Mouse (Mus musculus) midbrain, embryonic 11.5 days (tissue): ENCODE data around the gene Samd4. TPM values are rescaled to one million over a fixed set of nuclear protein-coding genes. Genes with fewer than 3 reads are reported as not detected.

Experiments
- ATAC-seq: fragments of 200-750 bp; cut with Nextera tagmentation; 2 replicates; pipeline ENCODE4 v1.8.0; 2017; ENCODE audit warnings: moderate TSS enrichment, moderate library complexity; ENCODE audit not compliant: low FRiP score
- DNase-seq: peaks from one replicate; pipeline ENCODE4 v3.0.0; 2015; ENCODE audit warnings: low spot score; ENCODE audit errors: missing footprints
- H3K27ac ChIP-seq: fragments of 300-500 bp; sonication (generic); 2 replicates; pipeline ENCODE4 v1.5.1; 2014; ENCODE audit warnings: low read depth, low read length
- H3K27me3 ChIP-seq: fragments of 300-500 bp; sonication (generic); 2 replicates; pipeline ENCODE4 v1.6.1; 2014; ENCODE audit warnings: mild to moderate bottlenecking, low read length, moderate library complexity, mixed read lengths; ENCODE audit not compliant: control insufficient read depth, insufficient read depth
- H3K36me3 ChIP-seq: fragments of 300-500 bp; sonication (generic); 2 replicates; pipeline ENCODE4 v1.6.1; 2014; ENCODE audit warnings: mild to moderate bottlenecking, low read length, moderate library complexity, mixed read lengths; ENCODE audit not compliant: control insufficient read depth, insufficient read depth
- H3K4me1 ChIP-seq: fragments of 300-500 bp; sonication (generic); 2 replicates; pipeline ENCODE4 v1.6.1; 2014; ENCODE audit warnings: low read length; ENCODE audit not compliant: control insufficient read depth, insufficient read depth
- H3K4me2 ChIP-seq: fragments of 300-500 bp; sonication (generic); 2 replicates; pipeline ENCODE4 v1.6.1; 2014; ENCODE audit warnings: mild to moderate bottlenecking, moderate library complexity
- H3K4me3 ChIP-seq: fragments of 300-500 bp; sonication (generic); 2 replicates; pipeline ENCODE4 v1.5.1; 2014; ENCODE audit warnings: low read depth, low read length
- H3K9ac ChIP-seq: fragments of 300-500 bp; sonication (generic); 2 replicates; pipeline ENCODE4 v1.6.1; 2014; ENCODE audit warnings: low read length
- H3K9me3 ChIP-seq: fragments of 300-500 bp; sonication (generic); 2 replicates; pipeline ENCODE4 v1.6.1; 2016; ENCODE audit warnings: low read length; ENCODE audit not compliant: control insufficient read depth
- WGBS: fragments of 180-500 bp; shearing (Covaris S2); extraction: QIAGEN DNeasy Blood & Tissue Kit; methylation state at CpG from one replicate; pipeline ENCODE4 v1.1.7; 2014; 5-methylcytosine and 5-hydroxymethylcytosine counted together
- polyA plus RNA-seq: library from polyadenylated mRNA; unstranded; fragments of >200 nt; fragmentation: Nextera tagmentation; extraction: Ambion mirVana; gene quantifications from 2 replicates; pipeline ENCODE4 v1.2.1, GENCODE M21; 2014

Gene Samd4
- polyA plus RNA-seq, 1 experiment from 2014 or later: 2.8 TPM

- no peaks in the 10 kb centered on the region for H3K9me3 ChIP-seq
- H3K4me1 ChIP-seq: peaks cover 2% of the 10 kb centered on the region; the same call in 1 of the 2 replicates
- 29% methylated on average over 5 of the region's 5 CpGs for WGBS
- H3K9ac ChIP-seq: no peak overlapping the region
- peak overlapping the region; percentile 54 for H3K4me2 ChIP-seq
- ATAC-seq (peak; percentile 60), DNase-seq (peak; percentile 96)
- no peaks in the 10 kb centered on the region for H3K27me3 ChIP-seq
- H3K27ac ChIP-seq: no peak overlapping the region
- no peak overlapping the region for H3K4me3 ChIP-seq
- H3K36me3 ChIP-seq: no peaks in the 10 kb centered on the region
Measured at GRCm38 (mm10) chr14:47087182-47087581, 204.5 kb downstream of the Samd4 start.

- Histone ChIP-seq H3K9ac (no peak overlapping the region), H3K4me1 (peaks cover 2% of the 10 kb centered on the region; the same call in 1 of the 2 replicates), H3K27me3 (no peaks in the 10 kb centered on the region), H3K9me3 (no peaks in the 10 kb centered on the region), H3K4me2 (no peak overlapping the region), H3K4me3 (no peak overlapping the region), H3K36me3 (no peaks in the 10 kb centered on the region), H3K27ac (no peak overlapping the region)
- ATAC-seq (peak; percentile 30; the same call in 1 of the 2 replicates), DNase-seq (peak; percentile 86)
- WGBS: 85% methylated on average over 12 of the region's 12 CpGs
Measured at GRCm38 (mm10) chr14:47087669-47088250, 205.1 kb downstream of the Samd4 start.

- H3K4me2 ChIP-seq: no peak overlapping the region
Measured at GRCm38 (mm10) chr14:47088339-47088738, 205.7 kb downstream of the Samd4 start.

GRCm38 (mm10) chr14:47089153-47089552, 206.5 kb downstream of the Samd4 start:
- no peaks in the 10 kb centered on the region for H3K9me3 ChIP-seq
- WGBS: 59% methylated on average over 6 of the region's 6 CpGs
- H3K4me1 ChIP-seq: peaks cover 2% of the 10 kb centered on the region; the same call in 1 of the 2 replicates
- H3K4me2 ChIP-seq: no peak overlapping the region
- no peak overlapping the region for H3K4me3 ChIP-seq
- no peak overlapping the region for H3K9ac ChIP-seq
- no peak for DNase-seq
- no peaks in the 10 kb centered on the region for H3K36me3 ChIP-seq
- H3K27me3 ChIP-seq: no peaks in the 10 kb centered on the region
- no peak overlapping the region for H3K27ac ChIP-seq
- ATAC-seq: no peak

More at GRCm38 (mm10) chr14:47088339-47088738, 205.7 kb downstream of the Samd4 start:
- Histone ChIP-seq H3K27ac (no peak overlapping the region), H3K4me1 (peaks cover 2% of the 10 kb centered on the region; the same call in 1 of the 2 replicates), H3K4me3 (no peak overlapping the region), H3K27me3 (no peaks in the 10 kb centered on the region), H3K36me3 (no peaks in the 10 kb centered on the region), H3K9me3 (no peaks in the 10 kb centered on the region), H3K9ac (no peak overlapping the region)
- ATAC-seq (no peak), DNase-seq (no peak)
- 45% methylated on average over 1 of the region's 1 CpGs for WGBS

DNA sequence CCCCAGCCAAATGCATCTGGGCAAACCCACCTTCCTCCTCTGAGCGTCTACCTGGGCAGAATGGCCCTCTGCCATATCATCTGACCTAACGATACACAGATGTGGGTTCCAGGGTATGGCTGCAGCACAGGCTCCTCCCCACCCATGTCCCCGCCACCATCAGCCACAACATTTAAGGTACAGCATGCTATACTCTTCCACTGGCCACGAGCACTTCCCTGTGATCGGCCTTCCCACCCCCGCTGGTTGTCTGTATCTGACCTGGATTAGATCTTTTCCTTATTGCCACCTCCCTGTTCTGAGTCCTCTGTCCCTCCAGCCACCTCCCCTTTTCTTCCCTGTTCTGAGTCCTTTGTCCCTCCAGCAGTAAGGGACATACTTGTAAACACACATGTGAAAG, 209.3 kb downstream of the Samd4 start:
- Histone ChIP-seq H3K4me1 (no peaks in the 10 kb centered on the region), H3K27ac (no peak overlapping the region), H3K36me3 (no peaks in the 10 kb centered on the region), H3K9me3 (no peaks in the 10 kb centered on the region), H3K4me2 (no peak overlapping the region), H3K27me3 (no peaks in the 10 kb centered on the region), H3K9ac (no peak overlapping the region), H3K4me3 (no peak overlapping the region)
- no peak for ATAC-seq
- 95% methylated on average over 6 of the region's 6 CpGs for WGBS
- no peak for DNase-seq

GRCm38 (mm10) chr14:47093355-47093792, 210.7 kb downstream of the Samd4 start:
- H3K9me3 ChIP-seq: no peaks in the 10 kb centered on the region
- WGBS: 72% methylated on average over 16 of the region's 16 CpGs

DNA sequence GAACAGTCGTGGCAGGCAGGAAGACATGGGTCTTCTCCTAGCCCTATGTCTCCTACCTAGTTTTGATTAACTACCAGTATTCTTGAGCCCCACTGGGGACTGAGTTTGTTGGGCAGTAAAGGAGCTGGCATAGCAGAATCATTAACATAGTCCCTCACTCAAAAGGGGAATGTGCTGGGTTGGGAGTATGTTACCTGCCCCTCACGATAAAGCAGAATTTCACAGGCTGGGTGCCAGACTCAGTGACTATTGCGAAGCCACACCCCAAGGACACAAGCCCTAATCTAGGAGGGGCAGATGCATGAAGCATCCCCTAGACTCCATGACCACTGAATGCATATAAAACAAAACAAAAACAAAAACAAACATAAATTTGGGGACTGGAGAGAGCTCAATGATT, 212.4 kb downstream of the Samd4 start:
- Histone ChIP-seq H3K9me3 (no peaks in the 10 kb centered on the region), H3K4me2 (no peak overlapping the region), H3K27ac (no peak overlapping the region), H3K36me3 (no peaks in the 10 kb centered on the region), H3K9ac (no peak overlapping the region), H3K4me3 (no peak overlapping the region), H3K4me1 (no peaks in the 10 kb centered on the region), H3K27me3 (no peaks in the 10 kb centered on the region)
- ATAC-seq (no peak), DNase-seq (no peak)
- 94% methylated on average over 3 of the region's 3 CpGs for WGBS

More at GRCm38 (mm10) chr14:47093355-47093792, 210.7 kb downstream of the Samd4 start:
- no peak overlapping the region for H3K4me2 ChIP-seq
- H3K4me3 ChIP-seq: no peak overlapping the region
- H3K4me1 ChIP-seq: no peaks in the 10 kb centered on the region
- DNase-seq (no peak), ATAC-seq (no peak)
- no peaks in the 10 kb centered on the region for H3K27me3 ChIP-seq
- H3K36me3 ChIP-seq: no peaks in the 10 kb centered on the region
- no peak overlapping the region for H3K9ac ChIP-seq
- H3K27ac ChIP-seq: no peak overlapping the region

- Histone ChIP-seq H3K9ac (no peak overlapping the region), H3K27me3 (no peaks in the 10 kb centered on the region), H3K4me2 (no peak overlapping the region), H3K9me3 (no peaks in the 10 kb centered on the region), H3K27ac (no peak overlapping the region), H3K36me3 (no peaks in the 10 kb centered on the region), H3K4me1 (no peaks in the 10 kb centered on the region), H3K4me3 (no peak overlapping the region)
- WGBS: 85% methylated on average over 5 of the region's 5 CpGs
- DNase-seq (no peak), ATAC-seq (no peak)
Measured at GRCm38 (mm10) chr14:47096357-47096756, 213.7 kb downstream of the Samd4 start.

GRCm38 (mm10) chr14:47104246-47105173, 221.9 kb downstream of the Samd4 start:
- H3K4me3 ChIP-seq: no peak overlapping the region
- no peaks in the 10 kb centered on the region for H3K4me1 ChIP-seq
- no peaks in the 10 kb centered on the region for H3K27me3 ChIP-seq
- no peak overlapping the region for H3K9ac ChIP-seq
- ATAC-seq: no peak
- peak; percentile 84 for DNase-seq
- no peaks in the 10 kb centered on the region for H3K36me3 ChIP-seq
- H3K4me2 ChIP-seq: no peak overlapping the region
- no peaks in the 10 kb centered on the region for H3K9me3 ChIP-seq
- WGBS: 31% methylated on average over 19 of the region's 19 CpGs
- H3K27ac ChIP-seq: no peak overlapping the region
